Mouse (Mus musculus): ENCODE results near the gene Pifo. TPM values are rescaled to one million over a fixed set of nuclear protein-coding genes. Genes with fewer than 3 reads are reported as not detected.
"Not testable (repeated sequence)": the region's sequence is repeated elsewhere in the genome, so short reads cannot be mapped to it uniquely, and the experiment has no call there.

Gene Pifo
- total RNA-seq (2021): under 1 TPM in 1 of 2 experiments, not detected in 1; 0.84 TPM
- long read RNA-seq: 0 reads

GRCm38 (mm10) chr3:106014546-106014945 lies at the start of gene Pifo:
TSS of gene Pifo (minus strand) at chr3:106014646.
- no peak for DNase-seq (ENCODE audit: low spot score in 2 of 2)

- DNase-seq (ENCODE audit: low spot score in 2 of 2): no peak
These were observed 43.5 kb upstream of the Pifo start for GRCm38 (mm10) chr3:106057966-106058365.

- DNase-seq (ENCODE audit: low spot score in 2 of 2): no peak
These were observed 37.5 kb upstream of the Pifo start for GRCm38 (mm10) chr3:106051896-106052295.

- DNase-seq (ENCODE audit: low spot score in 2 of 2): no peak
These were observed 25.9 kb upstream of the Pifo start for GRCm38 (mm10) chr3:106040306-106040705.

GRCm38 (mm10) chr3:106032781-106033180 lies 18.3 kb upstream of the Pifo start, which contains the start of gene Chil5:
TSS of gene Chil5 (minus strand) at chr3:106032814.
- no peak for DNase-seq (ENCODE audit: low spot score in 2 of 2)

- DNase-seq (ENCODE audit: low spot score in 2 of 2): no peak
These were observed 9.7 kb upstream of the Pifo start for GRCm38 (mm10) chr3:106024135-106024534.

- DNase-seq (ENCODE audit: low spot score in 2 of 2): peak in 1 of 2 experiments; percentile 48
These were observed 7.4 kb upstream of the Pifo start for GRCm38 (mm10) chr3:106021840-106022239.

- not testable (repeated sequence) for DNase-seq (ENCODE audit: low spot score in 2 of 2)
These were observed 11.1 kb downstream of the Pifo start for GRCm38 (mm10) chr3:106003360-106003759.

- peak; percentile 26 to 40 for DNase-seq (ENCODE audit: low spot score in 2 of 2)
These were observed 12.8 kb downstream of the Pifo start for GRCm38 (mm10) chr3:106001416-106002370.

- no peak for DNase-seq (ENCODE audit: low spot score in 2 of 2)
These were observed 13.6 kb downstream of the Pifo start for GRCm38 (mm10) chr3:106000707-106001375.

GRCm38 (mm10) chr3:105994730-105995129 lies 19.7 kb downstream of the Pifo start:
- no peak for DNase-seq (ENCODE audit: low spot score in 2 of 2)

- DNase-seq (ENCODE audit: low spot score in 2 of 2): peak; percentile 34 to 80
These were observed 22.7 kb downstream of the Pifo start for GRCm38 (mm10) chr3:105991653-105992283.

- DNase-seq (ENCODE audit: low spot score in 2 of 2): not testable (repeated sequence)
These were observed 24.8 kb downstream of the Pifo start for GRCm38 (mm10) chr3:105989611-105990010.

- no peak for DNase-seq (ENCODE audit: low spot score in 2 of 2)
These were observed 40.3 kb downstream of the Pifo start for GRCm38 (mm10) chr3:105974174-105974573.

- DNase-seq (ENCODE audit: low spot score in 2 of 2): no peak
These were observed 41.0 kb downstream of the Pifo start, which contains the start of gene Ovgp1 for GRCm38 (mm10) chr3:105973411-105973810. TSS of gene Ovgp1 (plus strand) at chr3:105973711.

GRCm38 (mm10) chr3:105971831-105972446 lies 42.5 kb downstream of the Pifo start:
- DNase-seq (ENCODE audit: low spot score in 2 of 2): no peak

- no peak for DNase-seq (ENCODE audit: low spot score in 2 of 2)
These were observed 53.7 kb downstream of the Pifo start for GRCm38 (mm10) chr3:105960700-105961099.

GRCm38 (mm10) chr3:105959999-105960398 lies 54.4 kb downstream of the Pifo start, which contains the start of gene Atp5f1:
TSS of gene Atp5f1 (minus strand) at chr3:105960099.
- no peak for DNase-seq (ENCODE audit: low spot score in 2 of 2)

- no peak for DNase-seq (ENCODE audit: low spot score in 2 of 2)
These were observed 54.9 kb downstream of the Pifo start for GRCm38 (mm10) chr3:105959585-105959984.

GRCm38 (mm10) chr3:105958974-105959580 lies 55.4 kb downstream of the Pifo start, which contains the start of gene Wdr77:
TSS of gene Wdr77 (plus strand) at chr3:105959369.
- DNase-seq (ENCODE audit: low spot score in 2 of 2): peak; percentile 92 to 97
